Mouse (Mus musculus): ENCODE measurements around the gene Jak3. TPM values are rescaled to one million over a fixed set of nuclear protein-coding genes. Genes with fewer than 3 reads are reported as not detected.
A peak's percentile ranks its signal among the peaks of the same experiment; 100 is the strongest.

Jak3 gene
- polyA plus RNA-seq, 2 experiments, result 3.0 to 3.8 TPM

GRCm38 (mm10) chr8:71718252-71718651, 42.2 kb downstream of the Jak3 start:
- 39% methylated on average over 3 of the region's 3 CpGs for WGBS (ENCODE audit: insufficient replicate concordance)
- H3K9me3 ChIP-seq (ENCODE audit: control insufficient read depth, low read length), result no peaks in the 10 kb centered on the region
- TF ChIP-seq EP300 (IDR thresholded peaks at IDR 0.05; ENCODE audit: low read depth) (no peak), CTCF (IDR thresholded peaks at IDR 0.05; ENCODE audit: low read depth) (no peak)
- H3K27me3 ChIP-seq (ENCODE audit: control insufficient read depth, insufficient read depth, low read length), result no peaks in the 10 kb centered on the region
- no peak overlapping the region for H3K4me2 ChIP-seq (ENCODE audit: low read depth)
- H3K27ac ChIP-seq, result no peak overlapping the region
- DNase-seq (ENCODE audit: low read depth in 3 of 3, low spot score in 3 of 3) (no peak), ATAC-seq (ENCODE audit: insufficient read depth) (no peak)
- H3K4me1 ChIP-seq (replicated peaks; ENCODE audit: control insufficient read depth in 2 of 2, insufficient read depth in 2 of 2, low read length in 1 of 2), result peaks cover 0 to 5% of the 10 kb centered on the region in 2 experiments; a peak in 2 of 4 replicates
- H3K36me3 ChIP-seq (replicated peaks; ENCODE audit: control insufficient read depth, insufficient read depth, low read depth), result no peaks in the 10 kb centered on the region; the same call in 1 of the 2 replicates
- H3K9ac ChIP-seq (replicated peaks), result no peak overlapping the region
- no peak overlapping the region for H3K4me3 ChIP-seq (ENCODE audit: insufficient read depth in 1 of 2, low read depth in 2 of 2, low read length in 2 of 2)

GRCm38 (mm10) chr8:71719218-71719617, 43.1 kb downstream of the Jak3 start:
- no peak overlapping the region for H3K9ac ChIP-seq (replicated peaks)
- H3K9me3 ChIP-seq (ENCODE audit: control insufficient read depth, low read length), result no peaks in the 10 kb centered on the region
- no peak overlapping the region for H3K4me2 ChIP-seq (ENCODE audit: low read depth)
- H3K36me3 ChIP-seq (replicated peaks; ENCODE audit: control insufficient read depth, insufficient read depth, low read depth), result no peaks in the 10 kb centered on the region; the same call in 1 of the 2 replicates
- 48% methylated on average over 4 of the region's 4 CpGs for WGBS (ENCODE audit: insufficient replicate concordance)
- ATAC-seq (ENCODE audit: insufficient read depth), result no peak
- peaks cover 7 to 13% of the 10 kb centered on the region in 2 experiments for H3K4me1 ChIP-seq (replicated peaks; ENCODE audit: control insufficient read depth in 2 of 2, insufficient read depth in 2 of 2, low read length in 1 of 2)
- no peak for TF ChIP-seq EP300 (IDR thresholded peaks at IDR 0.05; ENCODE audit: low read depth)
- no peak for TF ChIP-seq CTCF (IDR thresholded peaks at IDR 0.05; ENCODE audit: low read depth)
- no peak overlapping the region for H3K27ac ChIP-seq
- no peak for DNase-seq (ENCODE audit: low read depth in 3 of 3, low spot score in 3 of 3)
- H3K27me3 ChIP-seq (ENCODE audit: control insufficient read depth, insufficient read depth, low read length), result no peaks in the 10 kb centered on the region
- no peak overlapping the region for H3K4me3 ChIP-seq (ENCODE audit: insufficient read depth in 1 of 2, low read depth in 2 of 2, low read length in 2 of 2)

- DNase-seq (ENCODE audit: low read depth in 3 of 3, low spot score in 3 of 3), result no peak
- whole genome bisulfite sequencing (ENCODE audit: insufficient replicate concordance), result 58% methylated on average over 7 of the region's 7 CpGs
- no peak for TF ChIP-seq CTCF (IDR thresholded peaks at IDR 0.05; ENCODE audit: low read depth)
- TF ChIP-seq EP300 (IDR thresholded peaks at IDR 0.05; ENCODE audit: low read depth), result no peak
- no peak for ATAC-seq (ENCODE audit: insufficient read depth)
- Histone ChIP-seq H3K27me3 (ENCODE audit: control insufficient read depth, insufficient read depth, low read length) (no peaks in the 10 kb centered on the region), H3K27ac (no peak overlapping the region), H3K4me3 (ENCODE audit: insufficient read depth in 1 of 2, low read depth in 2 of 2, low read length in 2 of 2) (no peak overlapping the region), H3K36me3 (replicated peaks; ENCODE audit: control insufficient read depth, insufficient read depth, low read depth) (no peaks in the 10 kb centered on the region; the same call in 1 of the 2 replicates), H3K9ac (replicated peaks) (no peak overlapping the region), H3K4me1 (replicated peaks; ENCODE audit: control insufficient read depth in 2 of 2, insufficient read depth in 2 of 2, low read length in 1 of 2) (peaks cover 14 to 19% of the 10 kb centered on the region in 2 experiments), H3K4me2 (ENCODE audit: low read depth) (no peak overlapping the region), H3K9me3 (ENCODE audit: control insufficient read depth, low read length) (no peaks in the 10 kb centered on the region)
These were observed 43.9 kb downstream of the Jak3 start for GRCm38 (mm10) chr8:71719928-71720457.

GRCm38 (mm10) chr8:71723047-71723551, 47.0 kb downstream of the Jak3 start:
- WGBS (ENCODE audit: insufficient replicate concordance), result 17% methylated on average over 14 of the region's 14 CpGs
- H3K4me3 ChIP-seq (ENCODE audit: insufficient read depth in 1 of 2, low read depth in 2 of 2, low read length in 2 of 2), result peak overlapping the region; percentile 53 to 57
- DNase-seq (ENCODE audit: low read depth in 3 of 3, low spot score in 3 of 3), result peak; percentile 65 to 67 (median 66)
- TF ChIP-seq EP300 (IDR thresholded peaks at IDR 0.05; ENCODE audit: low read depth), result no peak
- ATAC-seq (ENCODE audit: insufficient read depth), result peak; percentile 82
- H3K36me3 ChIP-seq (replicated peaks; ENCODE audit: control insufficient read depth, insufficient read depth, low read depth), result no peaks in the 10 kb centered on the region
- peak overlapping the region; percentile 61 for H3K4me2 ChIP-seq (ENCODE audit: low read depth)
- no peaks in the 10 kb centered on the region; the same call in 1 of the 2 replicates for H3K27me3 ChIP-seq (ENCODE audit: control insufficient read depth, insufficient read depth, low read length)
- peak overlapping the region; percentile 58 for H3K9ac ChIP-seq (replicated peaks)
- no peaks in the 10 kb centered on the region for H3K9me3 ChIP-seq (ENCODE audit: control insufficient read depth, low read length)
- peak overlapping the region; percentile 68 for H3K27ac ChIP-seq
- H3K4me1 ChIP-seq (replicated peaks; ENCODE audit: control insufficient read depth in 2 of 2, insufficient read depth in 2 of 2, low read length in 1 of 2), result peaks cover 21 to 23% of the 10 kb centered on the region in 2 experiments

- H3K27ac ChIP-seq, result peak overlapping the region; percentile 68; the same call in 1 of the 2 replicates
- H3K36me3 ChIP-seq (replicated peaks; ENCODE audit: control insufficient read depth, insufficient read depth, low read depth), result no peaks in the 10 kb centered on the region
- no peak overlapping the region for H3K9ac ChIP-seq (replicated peaks)
- H3K4me2 ChIP-seq (ENCODE audit: low read depth), result peak overlapping the region; percentile 81
- 0 out of 4 replicates have a peak overlapping the region, but pooled peaks of 1 of the 2 experiments have one; percentile 56 for H3K4me3 ChIP-seq (ENCODE audit: insufficient read depth in 1 of 2, low read depth in 2 of 2, low read length in 2 of 2)
- H3K27me3 ChIP-seq (ENCODE audit: control insufficient read depth, insufficient read depth, low read length), result no peaks in the 10 kb centered on the region; the same call in 1 of the 2 replicates
- DNase-seq (ENCODE audit: low read depth in 3 of 3, low spot score in 3 of 3), result no peak
- ATAC-seq (ENCODE audit: insufficient read depth), result no peak
- H3K4me1 ChIP-seq (replicated peaks; ENCODE audit: control insufficient read depth in 2 of 2, insufficient read depth in 2 of 2, low read length in 1 of 2), result peaks cover 21 to 29% of the 10 kb centered on the region in 2 experiments
- WGBS (ENCODE audit: insufficient replicate concordance), result 55% methylated on average over 4 of the region's 4 CpGs
- TF ChIP-seq EP300 (IDR thresholded peaks at IDR 0.05; ENCODE audit: low read depth) (no peak), CTCF (IDR thresholded peaks at IDR 0.05; ENCODE audit: low read depth) (no peak; the same call in 1 of the 2 replicates)
- no peaks in the 10 kb centered on the region for H3K9me3 ChIP-seq (ENCODE audit: control insufficient read depth, low read length)
These were observed 48.3 kb downstream of the Jak3 start for GRCm38 (mm10) chr8:71724389-71724788.
